Mouse (Mus musculus): ENCODE measurements around the gene Alg13. TPM values are rescaled to one million over a fixed set of nuclear protein-coding genes. Genes with fewer than 3 reads are reported as not detected.

Alg13 gene
- polyA plus RNA-seq, 1 experiment from 2014 or later = 5.5 TPM

DNA sequence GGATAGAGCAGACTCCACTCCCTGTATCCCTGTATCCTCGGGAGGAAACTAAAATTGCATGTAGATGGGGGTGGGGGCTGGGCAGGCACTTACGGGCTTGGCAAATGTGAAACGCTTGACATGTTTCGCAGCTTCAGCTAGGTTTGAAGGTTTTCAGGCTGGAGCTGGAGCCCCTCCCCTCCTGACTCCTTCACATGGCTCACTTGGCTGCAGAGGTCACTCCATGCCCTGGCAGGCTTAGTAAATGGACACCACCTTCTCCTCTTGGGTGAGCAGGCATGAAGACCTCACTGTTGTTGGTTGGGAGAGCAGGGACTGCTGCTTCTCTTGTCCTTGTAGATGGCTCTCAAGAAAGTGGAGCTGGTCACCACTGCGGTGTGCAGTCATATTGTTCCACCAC lies 1.6 kb upstream of the Alg13 start:
- Histone ChIP-seq H3K4me3 (ENCODE audit: low read depth, low read length) (no peak overlapping the region), H3K27ac (ENCODE audit: low read depth) (no peak overlapping the region), H3K9me3 (ENCODE audit: low read length) (no peaks in the 10 kb centered on the region), H3K4me2 (ENCODE audit: low read depth, low read length) (no peak overlapping the region), H3K36me3 (replicated peaks; ENCODE audit: insufficient read depth, low read length) (no peaks in the 10 kb centered on the region), H3K4me1 (ENCODE audit: insufficient read depth) (no peaks in the 10 kb centered on the region), H3K9ac (replicated peaks) (no peak overlapping the region), H3K27me3 (ENCODE audit: insufficient read depth, low read length) (no peaks in the 10 kb centered on the region)
- WGBS (ENCODE audit: insufficient replicate concordance) = 69% methylated on average over 5 of the region's 5 CpGs
- ATAC-seq (no peak), DNase-seq (no peak)
- no peak for TF ChIP-seq CTCF (IDR thresholded peaks at IDR 0.05; ENCODE audit: low read depth)
- TF ChIP-seq EP300 (IDR thresholded peaks at IDR 0.05; ENCODE audit: low read depth) = no peak

DNA sequence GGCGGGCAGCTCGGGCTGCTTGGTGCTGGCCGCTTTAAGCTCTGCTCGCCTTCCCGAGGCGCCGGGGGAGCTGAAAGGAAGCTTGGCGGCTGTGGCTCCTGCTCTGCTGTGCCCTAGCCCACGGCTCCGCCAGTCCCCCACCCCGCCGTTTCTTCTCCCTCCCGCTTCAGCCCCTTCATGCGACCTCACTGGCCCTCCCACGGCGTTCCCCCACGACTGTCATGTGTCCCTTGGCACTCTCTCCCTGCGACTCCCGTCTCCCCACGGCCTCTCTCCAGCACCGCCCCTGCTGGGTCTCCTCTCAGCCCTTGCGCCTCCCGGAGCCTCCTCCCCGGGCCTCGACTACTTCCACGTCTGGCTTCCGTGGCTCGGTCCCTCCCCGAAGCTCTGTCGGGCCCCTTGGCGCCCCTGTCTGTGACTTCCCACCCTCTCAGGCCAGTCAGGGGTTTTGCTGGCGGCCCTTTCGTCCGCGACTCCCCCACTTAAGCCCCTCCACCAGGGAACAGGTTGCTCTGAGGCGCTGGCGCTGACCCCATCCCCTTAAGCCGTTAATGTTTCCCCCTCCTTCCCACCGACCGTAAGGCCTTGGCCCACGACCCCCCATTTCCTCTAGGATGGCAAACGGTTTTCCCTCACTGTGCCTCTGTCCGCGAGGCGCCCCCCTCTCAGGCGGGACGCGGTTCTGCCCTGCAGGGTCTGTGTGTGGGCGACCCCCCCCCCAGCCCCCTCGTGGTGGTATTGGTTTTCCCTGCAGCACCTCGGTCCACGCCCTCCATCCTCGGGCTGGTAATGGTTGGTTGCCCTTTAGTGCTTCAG lies 768 bp downstream of the Alg13 start:
- DNase-seq (peak; percentile 44), ATAC-seq (peak; percentile 85)
- H3K27me3 ChIP-seq (ENCODE audit: insufficient read depth, low read length) = no peaks in the 10 kb centered on the region
- no peaks in the 10 kb centered on the region for H3K9me3 ChIP-seq (ENCODE audit: low read length)
- WGBS (ENCODE audit: insufficient replicate concordance) = 21% methylated on average over 38 of the region's 53 CpGs
- TF ChIP-seq EP300 (IDR thresholded peaks at IDR 0.05; ENCODE audit: low read depth) (no peak), CTCF (IDR thresholded peaks at IDR 0.05; ENCODE audit: low read depth) (0 out of 2 replicates have a peak, but pooled peaks have one; percentile 15)
- H3K9ac ChIP-seq (replicated peaks) = peak overlapping the region; percentile 69
- no peaks in the 10 kb centered on the region for H3K4me1 ChIP-seq (ENCODE audit: insufficient read depth)
- peak overlapping the region; percentile 69 for H3K27ac ChIP-seq (ENCODE audit: low read depth)
- peak overlapping the region; percentile 84 for H3K4me2 ChIP-seq (ENCODE audit: low read depth, low read length)
- H3K4me3 ChIP-seq (ENCODE audit: low read depth, low read length) = peak overlapping the region; percentile 69
- H3K36me3 ChIP-seq (replicated peaks; ENCODE audit: insufficient read depth, low read length) = no peaks in the 10 kb centered on the region

DNA sequence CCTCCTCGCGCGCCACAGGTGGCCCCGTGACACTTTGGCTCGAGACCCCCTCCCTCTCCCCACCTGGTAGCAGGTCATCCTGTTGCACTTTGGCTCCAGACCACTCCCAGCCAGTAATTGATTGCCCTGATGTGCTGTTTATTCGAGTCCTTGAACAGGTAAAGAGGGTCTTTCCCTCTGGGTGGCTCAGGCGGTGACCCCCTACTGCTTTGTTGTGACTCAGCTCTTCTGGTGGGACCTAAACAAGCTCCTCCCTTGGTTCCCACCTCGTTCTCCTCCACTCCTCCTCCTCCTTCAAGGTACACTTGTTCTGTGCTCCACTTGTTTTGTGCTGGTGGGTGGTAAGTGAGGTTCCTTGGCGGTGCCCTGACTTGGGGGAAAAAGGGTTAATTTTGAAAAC lies 1.8 kb downstream of the Alg13 start:
- no peak overlapping the region for H3K27ac ChIP-seq (ENCODE audit: low read depth)
- H3K27me3 ChIP-seq (ENCODE audit: insufficient read depth, low read length) = no peaks in the 10 kb centered on the region
- 49% methylated on average over 4 of the region's 9 CpGs for WGBS (ENCODE audit: insufficient replicate concordance)
- H3K9me3 ChIP-seq (ENCODE audit: low read length) = no peaks in the 10 kb centered on the region
- no peaks in the 10 kb centered on the region for H3K36me3 ChIP-seq (replicated peaks; ENCODE audit: insufficient read depth, low read length)
- ATAC-seq (no peak), DNase-seq (no peak)
- no peak overlapping the region for H3K9ac ChIP-seq (replicated peaks)
- no peak for TF ChIP-seq CTCF (IDR thresholded peaks at IDR 0.05; ENCODE audit: low read depth)
- no peak for TF ChIP-seq EP300 (IDR thresholded peaks at IDR 0.05; ENCODE audit: low read depth)
- peak overlapping the region; percentile 84 for H3K4me2 ChIP-seq (ENCODE audit: low read depth, low read length)
- 0 out of 2 replicates have a peak overlapping the region, but pooled peaks have one; percentile 69 for H3K4me3 ChIP-seq (ENCODE audit: low read depth, low read length)
- H3K4me1 ChIP-seq (ENCODE audit: insufficient read depth) = no peaks in the 10 kb centered on the region

DNA sequence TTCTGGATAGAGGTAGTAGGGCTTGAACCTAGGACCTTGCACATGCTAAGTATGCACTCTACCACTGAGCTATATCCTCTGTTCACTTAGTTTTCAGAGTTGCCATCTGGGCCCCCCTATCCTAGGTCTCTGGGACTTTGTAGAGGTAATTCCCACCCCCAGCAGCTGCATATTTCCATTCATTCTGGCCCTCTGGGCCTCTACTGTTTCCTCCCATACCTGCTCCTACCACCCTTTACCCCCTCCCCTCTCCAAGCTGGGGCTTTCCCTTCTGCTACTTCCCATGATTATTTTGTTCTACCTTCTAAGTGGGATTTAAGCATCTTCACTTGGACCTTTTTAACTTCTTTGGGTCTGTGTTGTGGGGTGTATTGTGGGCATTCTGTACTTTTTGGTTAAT lies 7.8 kb downstream of the Alg13 start:
- Histone ChIP-seq H3K27me3 (ENCODE audit: insufficient read depth, low read length) (no peaks in the 10 kb centered on the region), H3K4me2 (ENCODE audit: low read depth, low read length) (no peak overlapping the region), H3K9me3 (ENCODE audit: low read length) (no peaks in the 10 kb centered on the region), H3K9ac (replicated peaks) (no peak overlapping the region), H3K4me1 (ENCODE audit: insufficient read depth) (no peaks in the 10 kb centered on the region), H3K27ac (ENCODE audit: low read depth) (no peak overlapping the region), H3K36me3 (replicated peaks; ENCODE audit: insufficient read depth, low read length) (no peaks in the 10 kb centered on the region), H3K4me3 (ENCODE audit: low read depth, low read length) (no peak overlapping the region)
- ATAC-seq (no peak), DNase-seq (no peak)
- no peak for TF ChIP-seq EP300 (IDR thresholded peaks at IDR 0.05; ENCODE audit: low read depth)

DNA sequence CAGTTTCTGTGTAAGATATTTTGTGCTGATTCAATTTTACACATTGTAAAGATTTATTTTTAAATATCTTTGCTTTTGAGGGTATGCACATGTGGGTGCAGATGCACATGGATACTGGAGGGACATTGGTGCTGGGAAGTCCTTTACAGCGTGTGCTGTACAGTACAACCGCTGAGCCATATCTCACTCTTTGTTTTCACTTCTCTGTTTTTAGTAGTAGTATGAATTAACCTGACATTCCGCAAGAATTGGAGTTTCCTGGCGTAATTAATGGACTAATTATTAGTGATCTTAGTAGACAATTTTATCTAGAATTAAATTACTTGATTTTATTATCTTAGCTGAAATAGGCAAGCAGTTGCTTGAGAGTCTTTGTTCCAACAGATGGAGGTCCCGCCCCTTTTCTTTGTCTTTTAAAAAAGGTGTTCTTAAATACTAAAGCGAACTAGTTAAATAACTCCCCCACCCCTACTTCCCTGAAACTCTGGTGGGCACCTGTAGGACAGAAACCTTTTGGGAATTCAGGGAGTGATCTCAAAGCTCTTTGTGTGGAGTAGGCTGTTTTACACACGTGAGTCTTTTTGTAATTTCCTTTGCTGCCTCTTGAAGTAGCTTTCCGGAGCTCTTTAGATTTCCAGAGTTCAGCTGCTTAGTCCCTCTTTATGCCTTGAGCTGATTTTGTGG lies 17.9 kb downstream of the Alg13 start:
- no peaks in the 10 kb centered on the region; the same call in 1 of the 2 replicates for H3K36me3 ChIP-seq (replicated peaks; ENCODE audit: insufficient read depth, low read length)
- no peak overlapping the region for H3K4me3 ChIP-seq (ENCODE audit: low read depth, low read length)
- no peak overlapping the region for H3K27ac ChIP-seq (ENCODE audit: low read depth)
- 69% methylated on average over 8 of the region's 8 CpGs for WGBS (ENCODE audit: insufficient replicate concordance)
- no peak for TF ChIP-seq EP300 (IDR thresholded peaks at IDR 0.05; ENCODE audit: low read depth)
- no peak for TF ChIP-seq CTCF (IDR thresholded peaks at IDR 0.05; ENCODE audit: low read depth)
- H3K9ac ChIP-seq (replicated peaks) = no peak overlapping the region
- DNase-seq = no peak
- H3K9me3 ChIP-seq (ENCODE audit: low read length) = no peaks in the 10 kb centered on the region
- no peak overlapping the region for H3K4me2 ChIP-seq (ENCODE audit: low read depth, low read length)
- H3K4me1 ChIP-seq (ENCODE audit: insufficient read depth) = no peaks in the 10 kb centered on the region
- no peak for ATAC-seq
- no peaks in the 10 kb centered on the region for H3K27me3 ChIP-seq (ENCODE audit: insufficient read depth, low read length)

DNA sequence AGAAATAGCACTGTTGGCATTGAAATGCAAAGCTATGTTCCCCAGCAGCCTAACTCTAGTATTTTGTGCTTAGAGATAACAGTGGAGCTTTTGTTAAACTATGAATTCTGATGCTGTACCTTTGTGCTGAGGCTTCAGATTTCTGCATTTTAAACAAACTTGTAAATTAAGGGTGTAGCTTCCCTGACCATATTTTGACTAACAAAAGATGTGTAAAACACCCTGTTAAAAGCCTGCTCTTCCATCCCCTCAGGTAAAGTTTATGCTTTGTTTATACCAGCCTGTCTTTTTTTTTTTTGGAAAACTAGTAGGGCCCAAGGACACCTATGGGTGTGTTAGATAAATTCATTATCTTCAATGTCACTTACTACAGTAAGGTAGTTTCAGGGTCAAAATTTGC lies 20.3 kb downstream of the Alg13 start:
- Histone ChIP-seq H3K9ac (replicated peaks) (no peak overlapping the region), H3K9me3 (ENCODE audit: low read length) (no peaks in the 10 kb centered on the region), H3K4me3 (ENCODE audit: low read depth, low read length) (no peak overlapping the region), H3K4me1 (ENCODE audit: insufficient read depth) (no peaks in the 10 kb centered on the region), H3K27ac (ENCODE audit: low read depth) (no peak overlapping the region), H3K36me3 (replicated peaks; ENCODE audit: insufficient read depth, low read length) (no peaks in the 10 kb centered on the region; the same call in 1 of the 2 replicates), H3K4me2 (ENCODE audit: low read depth, low read length) (no peak overlapping the region), H3K27me3 (ENCODE audit: insufficient read depth, low read length) (no peaks in the 10 kb centered on the region)
- TF ChIP-seq EP300 (IDR thresholded peaks at IDR 0.05; ENCODE audit: low read depth) (no peak), CTCF (IDR thresholded peaks at IDR 0.05; ENCODE audit: low read depth) (no peak)
- ATAC-seq (no peak), DNase-seq (no peak)
